Mouse (Mus musculus) forebrain, embryonic 10.5 days (tissue): ENCODE results near the gene Capn9. TPM values are rescaled to one million over a fixed set of nuclear protein-coding genes. Genes with fewer than 3 reads are reported as not detected.
A peak's percentile ranks its signal among the peaks of the same experiment; 100 is the strongest.

Experiments
- DNase-seq: peaks from one replicate; pipeline ENCODE4 v3.0.0-alpha.2; 2017; ENCODE audit warnings: low spot score; ENCODE audit errors: extremely low spot score
- H3K27ac ChIP-seq: fragments of 300-500 bp; sonication (generic); 2 replicates; pipeline ENCODE4 v1.5.1; 2016; ENCODE audit warnings: mild to moderate bottlenecking
- H3K27me3 ChIP-seq: fragments of 300-500 bp; sonication (generic); 2 replicates; pipeline ENCODE4 v1.6.1; 2016; ENCODE audit warnings: mild to moderate bottlenecking; ENCODE audit not compliant: poor library complexity, severe bottlenecking
- H3K36me3 ChIP-seq: fragments of 300-500 bp; sonication (generic); replicated peaks from 2 replicates; pipeline ENCODE4 v1.6.1; 2016; ENCODE audit warnings: mild to moderate bottlenecking, moderate library complexity
- H3K4me1 ChIP-seq: fragments of 300-500 bp; sonication (generic); 2 replicates; pipeline ENCODE4 v1.6.1; 2016
- H3K4me3 ChIP-seq: fragments of 300-500 bp; sonication (generic); 2 replicates; pipeline ENCODE4 v1.5.1; 2016; ENCODE audit warnings: mild to moderate bottlenecking, moderate library complexity
- H3K9me3 ChIP-seq: fragments of 300-500 bp; sonication (generic); 2 replicates; pipeline ENCODE4 v1.6.1; 2016; ENCODE audit warnings: mild to moderate bottlenecking, moderate library complexity
- WGBS: fragments of 180-500 bp; shearing (Covaris S2); methylation state at CpG from one replicate; pipeline ENCODE4 v1.1.7; 2016; 5-methylcytosine and 5-hydroxymethylcytosine counted together
- polyA plus RNA-seq: library from polyadenylated mRNA; unstranded; fragments of >200 nt; fragmentation: Nextera tagmentation; extraction: Ambion mirVana; gene quantifications from 2 replicates; pipeline ENCODE4 v1.2.1, GENCODE M21; 2016

The Capn9 gene
- polyA plus RNA-seq, 1 experiment from 2014 or later, result not detected

- no peak overlapping the region for H3K4me3 ChIP-seq
- DNase-seq, result no peak
- no peaks in the 10 kb centered on the region for H3K9me3 ChIP-seq
- WGBS, result 84% methylated on average over 6 of the region's 6 CpGs
- H3K27ac ChIP-seq, result no peak overlapping the region
- peaks cover 5% of the 10 kb centered on the region; the same call in 1 of the 2 replicates for H3K36me3 ChIP-seq
- peaks cover 6% of the 10 kb centered on the region; the same call in 1 of the 2 replicates for H3K4me1 ChIP-seq
- H3K27me3 ChIP-seq, result no peaks in the 10 kb centered on the region
Measured at GRCm38 (mm10) chr8:124630489-124630888, 54.6 kb downstream of the Capn9 start.

GRCm38 (mm10) chr8:124630891-124631290 lies 55.0 kb downstream of the Capn9 start:
- no peaks in the 10 kb centered on the region for H3K27me3 ChIP-seq
- H3K4me3 ChIP-seq, result no peak overlapping the region
- no peaks in the 10 kb centered on the region for H3K9me3 ChIP-seq
- H3K36me3 ChIP-seq, result peaks cover 9% of the 10 kb centered on the region; the same call in 1 of the 2 replicates
- peaks cover 6% of the 10 kb centered on the region; the same call in 1 of the 2 replicates for H3K4me1 ChIP-seq
- no peak overlapping the region for H3K27ac ChIP-seq
- 94% methylated on average over 4 of the region's 4 CpGs for WGBS
- DNase-seq, result no peak

GRCm38 (mm10) chr8:124631966-124632365 lies 56.1 kb downstream of the Capn9 start:
- no peak overlapping the region for H3K4me3 ChIP-seq
- H3K4me1 ChIP-seq, result peaks cover 6% of the 10 kb centered on the region; the same call in 1 of the 2 replicates
- H3K27me3 ChIP-seq, result no peaks in the 10 kb centered on the region
- H3K36me3 ChIP-seq, result peaks cover 20% of the 10 kb centered on the region
- H3K27ac ChIP-seq, result no peak overlapping the region
- H3K9me3 ChIP-seq, result no peaks in the 10 kb centered on the region
- 63% methylated on average over 7 of the region's 7 CpGs for WGBS
- DNase-seq, result no peak

GRCm38 (mm10) chr8:124633001-124633703 lies 57.2 kb downstream of the Capn9 start:
- no peak for DNase-seq
- Histone ChIP-seq H3K4me3 (no peak overlapping the region), H3K9me3 (no peaks in the 10 kb centered on the region), H3K27me3 (no peaks in the 10 kb centered on the region), H3K4me1 (peaks cover 6% of the 10 kb centered on the region; the same call in 1 of the 2 replicates), H3K27ac (peak overlapping the region; percentile 11; the same call in 1 of the 2 replicates), H3K36me3 (peaks cover 32% of the 10 kb centered on the region)
- 91% methylated on average over 14 of the region's 14 CpGs for WGBS

GRCm38 (mm10) chr8:124634411-124635246 lies 58.7 kb downstream of the Capn9 start:
- Histone ChIP-seq H3K4me3 (no peak overlapping the region), H3K4me1 (peaks cover 6% of the 10 kb centered on the region; the same call in 1 of the 2 replicates), H3K36me3 (peaks cover 47% of the 10 kb centered on the region), H3K9me3 (no peaks in the 10 kb centered on the region), H3K27ac (no peak overlapping the region), H3K27me3 (no peaks in the 10 kb centered on the region)
- 87% methylated on average over 13 of the region's 13 CpGs for WGBS
- DNase-seq, result no peak

- Histone ChIP-seq H3K4me1 (peaks cover 6% of the 10 kb centered on the region; the same call in 1 of the 2 replicates), H3K9me3 (no peaks in the 10 kb centered on the region), H3K27me3 (no peaks in the 10 kb centered on the region), H3K27ac (no peak overlapping the region), H3K36me3 (peaks cover 50% of the 10 kb centered on the region), H3K4me3 (no peak overlapping the region)
- no peak for DNase-seq
- WGBS, result 86% methylated on average over 8 of the region's 8 CpGs
Measured at GRCm38 (mm10) chr8:124635247-124635502, 59.3 kb downstream of the Capn9 start.

GRCm38 (mm10) chr8:124641599-124641998 lies 65.7 kb downstream of the Capn9 start:
- Histone ChIP-seq H3K36me3 (peaks cover 65% of the 10 kb centered on the region), H3K9me3 (no peaks in the 10 kb centered on the region), H3K4me3 (no peak overlapping the region), H3K27me3 (no peaks in the 10 kb centered on the region), H3K4me1 (peaks cover 11% of the 10 kb centered on the region), H3K27ac (no peak overlapping the region)
- no peak for DNase-seq
- WGBS, result 96% methylated on average over 8 of the region's 8 CpGs

GRCm38 (mm10) chr8:124643540-124644339 lies 67.8 kb downstream of the Capn9 start:
- H3K4me3 ChIP-seq, result no peak overlapping the region
- peak overlapping the region; percentile 9; the same call in 1 of the 2 replicates for H3K27ac ChIP-seq
- no peaks in the 10 kb centered on the region for H3K27me3 ChIP-seq
- no peaks in the 10 kb centered on the region for H3K9me3 ChIP-seq
- 87% methylated on average over 18 of the region's 18 CpGs for WGBS
- peaks cover 45% of the 10 kb centered on the region for H3K36me3 ChIP-seq
- peaks cover 20% of the 10 kb centered on the region for H3K4me1 ChIP-seq
- no peak for DNase-seq

GRCm38 (mm10) chr8:124648311-124648710 lies 72.4 kb downstream of the Capn9 start:
- Histone ChIP-seq H3K27ac (peak overlapping the region; percentile 81), H3K27me3 (no peaks in the 10 kb centered on the region), H3K36me3 (peaks cover 36% of the 10 kb centered on the region), H3K4me3 (no peak overlapping the region), H3K4me1 (peaks cover 36% of the 10 kb centered on the region), H3K9me3 (no peaks in the 10 kb centered on the region)
- no peak for DNase-seq

GRCm38 (mm10) chr8:124651776-124652175 lies 75.9 kb downstream of the Capn9 start:
- Histone ChIP-seq H3K4me1 (peaks cover 44% of the 10 kb centered on the region), H3K27ac (no peak overlapping the region), H3K9me3 (no peaks in the 10 kb centered on the region), H3K4me3 (no peak overlapping the region), H3K27me3 (no peaks in the 10 kb centered on the region), H3K36me3 (peaks cover 32% of the 10 kb centered on the region)
- WGBS, result 90% methylated on average over 20 of the region's 20 CpGs
- DNase-seq, result no peak

- DNase-seq, result no peak
- H3K9me3 ChIP-seq, result no peaks in the 10 kb centered on the region
- H3K27ac ChIP-seq, result peak overlapping the region; percentile 9; the same call in 1 of the 2 replicates
- peaks cover 44% of the 10 kb centered on the region for H3K4me1 ChIP-seq
- no peaks in the 10 kb centered on the region for H3K27me3 ChIP-seq
- peaks cover 39% of the 10 kb centered on the region for H3K36me3 ChIP-seq
- WGBS, result 46% methylated on average over 4 of the region's 4 CpGs
- no peak overlapping the region for H3K4me3 ChIP-seq
Measured at GRCm38 (mm10) chr8:124652546-124652945, 76.6 kb downstream of the Capn9 start.

GRCm38 (mm10) chr8:124653568-124654475 lies 77.9 kb downstream of the Capn9 start:
- H3K27ac ChIP-seq, result 0 out of 2 replicates have a peak overlapping the region, but pooled peaks have one; percentile 16
- H3K9me3 ChIP-seq, result no peaks in the 10 kb centered on the region
- no peak overlapping the region for H3K4me3 ChIP-seq
- H3K4me1 ChIP-seq, result peaks cover 42% of the 10 kb centered on the region
- no peak for DNase-seq
- H3K36me3 ChIP-seq, result peaks cover 40% of the 10 kb centered on the region
- 70% methylated on average over 28 of the region's 28 CpGs for WGBS
- H3K27me3 ChIP-seq, result no peaks in the 10 kb centered on the region
